Comparison of ENCODE assay signal across 19 mouse cellular contexts in the genomic region with DNA sequence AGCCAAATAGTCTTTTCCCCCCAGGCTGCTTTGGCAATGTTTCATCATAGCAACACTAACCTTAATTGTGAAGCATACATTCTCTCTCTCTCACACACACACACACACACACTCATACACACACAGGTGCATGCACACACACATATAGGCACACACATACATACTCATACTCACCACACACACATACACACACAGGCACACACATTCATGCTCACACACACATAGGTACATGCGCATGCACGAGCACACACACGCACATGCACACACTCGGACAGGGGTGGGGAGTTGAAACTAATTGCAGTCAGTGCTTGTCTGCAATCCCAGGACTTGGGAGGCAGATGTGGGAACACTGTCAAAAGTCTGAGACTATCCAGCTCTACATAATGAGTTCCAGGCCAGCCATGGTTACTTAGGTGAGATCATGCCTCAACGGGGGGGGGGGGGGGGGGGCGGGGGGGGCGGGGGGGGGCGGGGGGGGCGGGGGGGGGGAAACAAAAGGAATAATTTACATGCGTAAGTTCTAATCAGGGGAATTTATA. TPM values are rescaled to one million over a fixed set of nuclear protein-coding genes. Genes with fewer than 3 reads are reported as not detected.
A peak's percentile ranks its signal among the peaks of the same experiment; 100 is the strongest.
DNase-seq lines count a peak whose midpoint lies in the region; ATAC-seq and TF ChIP-seq lines count a peak whose summit lies in the region.
"Had no signal": no experiment of that assay in that cellular context is flagged by ENCODE, and none has a peak within 500 bp of the region (broad histone marks: within the 10 kb centered on the region; RNA-seq: fewer than 3 reads in every experiment).

No protein-coding gene starts in this region.

- no peak overlapping the region for H3K4me2 ChIP-seq in hindbrain, postnatal 0 days (ENCODE audit: low read depth, low read length)
- H3K4me2 ChIP-seq in hindbrain, embryonic 11.5 days (replicated peaks; ENCODE audit: low read depth, low read length): no peak overlapping the region
- peak overlapping the region; percentile 82 for H3K4me2 ChIP-seq in CH12.LX (ENCODE audit: insufficient read depth, low read depth, poor library complexity, severe bottlenecking)
- H3K4me2 ChIP-seq in embryonic facial prominence, embryonic 11.5 days (ENCODE audit: low read depth, low read length): no peak overlapping the region
- peak overlapping the region; percentile 90 for H3K4me2 ChIP-seq in myocyte (ENCODE audit: low read depth)
- H3K4me2 ChIP-seq: hindbrain, embryonic 12.5 days; liver, embryonic 12.5 days; lung, embryonic 14.5 days; midbrain, embryonic 12.5 days had no signal

- no peaks in the 10 kb centered on the region for H3K4me1 ChIP-seq in hindbrain, postnatal 0 days (ENCODE audit: insufficient read depth, low read length)
- no peaks in the 10 kb centered on the region for H3K4me1 ChIP-seq in hindbrain, embryonic 11.5 days (replicated peaks; ENCODE audit: control insufficient read depth, insufficient read depth, low read length)
- no peaks in the 10 kb centered on the region; a peak in 1 of 4 replicates for H3K4me1 ChIP-seq in CH12.LX (ENCODE audit: control insufficient read depth in 1 of 2, insufficient read depth in 2 of 2)
- H3K4me1 ChIP-seq in embryonic facial prominence, embryonic 11.5 days (ENCODE audit: control insufficient read depth, insufficient read depth, low read length): no peaks in the 10 kb centered on the region
- H3K4me1 ChIP-seq in thymus, adult 2 months (replicated peaks; ENCODE audit: control insufficient read depth, insufficient read depth, low read length): no peaks in the 10 kb centered on the region
- H3K4me1 ChIP-seq: hindbrain, embryonic 12.5 days; liver, embryonic 12.5 days; midbrain, embryonic 12.5 days had no signal

- dilution Hi-C loops in CH12.LX (cut with MboI; ENCODE audit: extremely low pct_ligation_motif_present, extremely low pct_unique_long_range_greater_than_20kb, low sequenced_read_pairs): no loop called here

- no peak overlapping the region for H3ac ChIP-seq in myocyte (ENCODE audit: control insufficient read depth, insufficient read length)

- H3K36me3 ChIP-seq in hindbrain, postnatal 0 days (ENCODE audit: insufficient read depth, low read length): no peaks in the 10 kb centered on the region
- H3K36me3 ChIP-seq in hindbrain, embryonic 11.5 days (ENCODE audit: control insufficient read depth, insufficient read depth, low read length): no peaks in the 10 kb centered on the region
- H3K36me3 ChIP-seq in CH12.LX (replicated peaks in 1 of 2; ENCODE audit: control insufficient read depth in 1 of 2, insufficient read depth in 1 of 2, low read length in 1 of 2) (no peaks in the 10 kb centered on the region), myocyte (ENCODE audit: control insufficient read depth, insufficient read depth) (no peaks in the 10 kb centered on the region)
- H3K36me3 ChIP-seq in embryonic facial prominence, embryonic 11.5 days (replicated peaks; ENCODE audit: control insufficient read depth, insufficient read depth, low read depth, low read length): no peaks in the 10 kb centered on the region
- no peaks in the 10 kb centered on the region for H3K36me3 ChIP-seq in thymus, adult 2 months (ENCODE audit: control insufficient read depth, insufficient read depth, low read length)
- H3K36me3 ChIP-seq: hindbrain, embryonic 12.5 days; liver, embryonic 12.5 days; midbrain, embryonic 12.5 days had no signal

- H3K9me3 ChIP-seq in hindbrain, postnatal 0 days (ENCODE audit: low read length): no peaks in the 10 kb centered on the region
- no peaks in the 10 kb centered on the region for H3K9me3 ChIP-seq in hindbrain, embryonic 11.5 days (ENCODE audit: control insufficient read depth, low read length)
- no peaks in the 10 kb centered on the region for H3K9me3 ChIP-seq in CH12.LX (replicated peaks; ENCODE audit: low read length)
- H3K9me3 ChIP-seq in embryonic facial prominence, embryonic 11.5 days (replicated peaks; ENCODE audit: control insufficient read depth, low read length): no peaks in the 10 kb centered on the region
- H3K9me3 ChIP-seq: hindbrain, embryonic 12.5 days; liver, embryonic 12.5 days; midbrain, embryonic 12.5 days had no signal

- no peak for DNase-seq in hindbrain, postnatal 0 days (ENCODE audit: low spot score)
- DNase-seq in hindbrain, embryonic 11.5 days (ENCODE audit: low spot score): no peak
- no peak for DNase-seq in CH12.LX (ENCODE audit: extremely low read depth)
- peak; percentile 60 for DNase-seq in embryonic facial prominence, embryonic 11.5 days (ENCODE audit: low spot score)
- no peak for DNase-seq in thymus, adult 2 months
- no peak for DNase-seq in kidney, adult 9 months
- DNase-seq in cerebellum, adult 11-12 months: no peak
- DNase-seq: adrenal gland, adult 8-10 months; kidney, adult 2 months; kidney, postnatal 25 days; lung, embryonic 14.5 days; lung, postnatal 4 days; right cerebral cortex, postnatal 14 days; thymus, postnatal 4 days had no signal

- TF ChIP-seq POLR2A in CH12.LX (IDR thresholded peaks at IDR 0.05; ENCODE audit: low read depth, low read length): no peak
- no peak for TF ChIP-seq POLR2A in myocyte (IDR thresholded peaks at IDR 0.05; ENCODE audit: insufficient read length, low read depth)
- no peak for TF ChIP-seq POLR2A in thymus, adult 2 months (IDR thresholded peaks at IDR 0.05; ENCODE audit: control insufficient read depth, extremely low read depth, insufficient read depth, low read length, poor library complexity)

- in situ Hi-C loops in CH12.LX (cut with MboI; ENCODE audit: low pct_ligation_motif_present, low pct_unique_long_range_greater_than_20kb, low sequenced_read_pairs): no loop called here

- WGBS in hindbrain, postnatal 0 days: 73% methylated on average over 5 of the region's 10 CpGs
- WGBS in hindbrain, embryonic 11.5 days: 90% methylated on average over 5 of the region's 10 CpGs
- WGBS in embryonic facial prominence, embryonic 11.5 days: 70% methylated on average over 5 of the region's 10 CpGs
- 98% methylated on average over 5 of the region's 10 CpGs for WGBS in thymus, adult 2 months

- H3K27me3 ChIP-seq in hindbrain, postnatal 0 days (ENCODE audit: insufficient read depth, low read length): no peaks in the 10 kb centered on the region
- 0 out of 2 replicates have a peak, but pooled peaks cover 2% of the 10 kb centered on the region for H3K27me3 ChIP-seq in hindbrain, embryonic 11.5 days (ENCODE audit: control insufficient read depth, insufficient read depth, low read length)
- no peaks in the 10 kb centered on the region for H3K27me3 ChIP-seq in CH12.LX (replicated peaks)
- no peaks in the 10 kb centered on the region for H3K27me3 ChIP-seq in embryonic facial prominence, embryonic 11.5 days (ENCODE audit: control insufficient read depth, insufficient read depth, low read length)
- no peaks in the 10 kb centered on the region for H3K27me3 ChIP-seq in myocyte (ENCODE audit: control insufficient read depth, insufficient read depth, insufficient read length)
- H3K27me3 ChIP-seq in thymus, adult 2 months (ENCODE audit: control insufficient read depth, insufficient read depth, low read length): no peaks in the 10 kb centered on the region
- H3K27me3 ChIP-seq: hindbrain, embryonic 12.5 days; liver, embryonic 12.5 days; midbrain, embryonic 12.5 days had no signal

- TF ChIP-seq CTCF in hindbrain, postnatal 0 days (IDR thresholded peaks at IDR 0.05; ENCODE audit: low read depth): no peak
- TF ChIP-seq CTCF in CH12.LX (conservative IDR thresholded peaks at IDR 0.05 in 1 of 2, IDR thresholded peaks at IDR 0.05 in 1 of 2; ENCODE audit: low read depth in 2 of 2, low read length in 2 of 2): no peak
- no peak for TF ChIP-seq CTCF in thymus, adult 2 months (IDR thresholded peaks at IDR 0.05; ENCODE audit: borderline replicate concordance, control insufficient read depth, extremely low read depth, insufficient read depth, low read length, poor library complexity)

- ATAC-seq in hindbrain, postnatal 0 days: peak; percentile 62; the same call in 1 of the 2 replicates
- ATAC-seq in hindbrain, embryonic 11.5 days (ENCODE audit: low FRiP score): no peak
- ATAC-seq in embryonic facial prominence, embryonic 11.5 days (replicated peaks; ENCODE audit: insufficient number of reproducible peaks, low FRiP score, low TSS enrichment, low read depth): 0 out of 2 replicates have a peak, but pooled peaks have one; percentile 34
- ATAC-seq: liver, embryonic 12.5 days had no signal

- H3K9ac ChIP-seq in hindbrain, postnatal 0 days (replicated peaks; ENCODE audit: low read length): no peak overlapping the region
- no peak overlapping the region for H3K9ac ChIP-seq in hindbrain, embryonic 11.5 days (ENCODE audit: low read depth, low read length)
- no peak overlapping the region for H3K9ac ChIP-seq in CH12.LX (ENCODE audit: insufficient read depth, low read depth)
- H3K9ac ChIP-seq in embryonic facial prominence, embryonic 11.5 days (replicated peaks; ENCODE audit: low read length): no peak overlapping the region
- H3K9ac ChIP-seq: hindbrain, embryonic 12.5 days; liver, embryonic 12.5 days; lung, embryonic 14.5 days; midbrain, embryonic 12.5 days had no signal

- no peak overlapping the region for H3K4me3 ChIP-seq in hindbrain, postnatal 0 days (ENCODE audit: low read length)
- H3K4me3 ChIP-seq in hindbrain, embryonic 11.5 days (ENCODE audit: low read depth, low read length): no peak overlapping the region
- H3K4me3 ChIP-seq in CH12.LX (replicated peaks in 1 of 3; ENCODE audit: low read depth in 2 of 3, low read length in 2 of 3, poor library complexity in 1 of 3): no peak overlapping the region
- H3K4me3 ChIP-seq in embryonic facial prominence, embryonic 11.5 days (ENCODE audit: low read depth, low read length): no peak overlapping the region
- peak overlapping the region; percentile 30 for H3K4me3 ChIP-seq in myocyte
- H3K4me3 ChIP-seq in thymus, adult 2 months (ENCODE audit: control insufficient read depth, insufficient read depth, low read length): no peak overlapping the region
- H3K4me3 ChIP-seq: erythroblast, embryonic 14.5 days; hindbrain, embryonic 12.5 days; liver, embryonic 12.5 days; midbrain, embryonic 12.5 days had no signal

- H3K79me2 ChIP-seq in CH12.LX (replicated peaks; ENCODE audit: control insufficient read depth, extremely low read depth, insufficient read depth, poor library complexity, severe bottlenecking) (no peaks in the 10 kb centered on the region), myocyte (ENCODE audit: control insufficient read depth, insufficient read depth) (no peaks in the 10 kb centered on the region)

- no peak for TF ChIP-seq RAD21 in CH12.LX (IDR thresholded peaks at IDR 0.05; ENCODE audit: low read depth, low read length)

- no peak for TF ChIP-seq EP300 in CH12.LX (IDR thresholded peaks at IDR 0.05; ENCODE audit: low read length)

- H3K27ac ChIP-seq in hindbrain, postnatal 0 days: peak overlapping the region; percentile 3; the same call in 1 of the 2 replicates
- H3K27ac ChIP-seq in hindbrain, embryonic 11.5 days (ENCODE audit: low read depth, low read length): no peak overlapping the region
- no peak overlapping the region for H3K27ac ChIP-seq in CH12.LX (ENCODE audit: insufficient read depth, low read depth)
- H3K27ac ChIP-seq in embryonic facial prominence, embryonic 11.5 days (replicated peaks; ENCODE audit: low read depth, low read length): no peak overlapping the region
- H3K27ac ChIP-seq in thymus, adult 2 months (ENCODE audit: control insufficient read depth, insufficient read depth, low read length): no peak overlapping the region
- H3K27ac ChIP-seq: liver, embryonic 12.5 days; midbrain, embryonic 12.5 days had no signal

RNA-seq across cellular contexts. Expression of gene Nsmce3, which starts 17.3 kb away (rescaled TPM):
- 18.4 and 19.3 TPM in 2 replicates for total RNA-seq in hindbrain, postnatal 0 days (2014; rRNA removed)
- 10.2 and 10.5 TPM in 2 replicates for polyA plus RNA-seq in hindbrain, postnatal 0 days (2015; fragmentation: Nextera tagmentation; extraction: Ambion mirVana)
- 12.3 and 12.8 TPM in 2 replicates for polyA plus RNA-seq in hindbrain, embryonic 11.5 days (2014; fragmentation: Nextera tagmentation; extraction: Ambion mirVana)
- total RNA-seq in CH12.LX (2012; rRNA removed): 7.7 and 8.1 TPM in 2 replicates
- 9.0 and 9.1 TPM in 2 replicates for total RNA-seq in CH12.LX (2014; rRNA removed)
- polyA plus RNA-seq in CH12.LX (2012; ENCODE audit: insufficient read length, low read depth): 5.8 and 6.4 TPM in 2 replicates
- polyA plus RNA-seq in embryonic facial prominence, embryonic 11.5 days (2014; fragmentation: Nextera tagmentation; extraction: Ambion mirVana): 13.5 and 14.9 TPM in 2 replicates
- 5.4 TPM for polyA plus RNA-seq in myocyte (2012; fragmentation: generic; extraction: Trizol)
- 6.3 and 7.6 TPM in 2 replicates for polyA plus RNA-seq in thymus, adult 2 months (2012; rRNA removed)

Comparison
In these comparisons a context has a peak if more than half of its experiments do, and no peak if none do; other contexts are left out.
1. H3K4me2 ChIP-seq: peak in CH12.LX (single experiment) and myocyte (single experiment); none in hindbrain, postnatal 0 days (single experiment), hindbrain, embryonic 11.5 days (single experiment) and embryonic facial prominence, embryonic 11.5 days (single experiment).